Mouse (Mus musculus) ES-Bruce4 (cell line): Measurements from ENCODE around the gene Opa1.
A peak's percentile ranks its signal among the peaks of the same experiment; 100 is the strongest.

ENCODE experiments used
- EP300 ChIP-seq: IDR thresholded peaks from 2 replicates; pipeline ENCODE4 v1.6.1; 2011; ENCODE audit warnings: low read depth, low read length; ENCODE audit not compliant: insufficient read depth
- POLR2A ChIP-seq: IDR thresholded peaks from one replicate; pipeline ENCODE4 v1.8.1; 2011; ENCODE audit warnings: low read length; ENCODE audit not compliant: insufficient read depth

- 0 out of 2 replicates have a peak, but pooled peaks have one; percentile 26 for TF ChIP-seq EP300
- no peak for TF ChIP-seq POLR2A
Observed at GRCm38 (mm10) chr16:29659101-29659810, 80.1 kb downstream of the Opa1 start.
